Mouse (Mus musculus) layer of hippocampus, adult 2 months (tissue): ENCODE data around the gene Nufip2. TPM values are rescaled to one million over a fixed set of nuclear protein-coding genes. Genes with fewer than 3 reads are reported as not detected.
"Not testable (repeated sequence)": the region's sequence is repeated elsewhere in the genome, so short reads cannot be mapped to it uniquely, and the experiment has no call there.

Experiments
- DNase-seq, 2 experiments: peaks; one replicate each; pipeline ENCODE4 v3.0.0; 2022; ENCODE audit warnings: low spot score in 2 of 2
- H3K27ac ChIP-seq: fragments of 200-600 bp; 2 replicates; pipeline ENCODE4 v1.8.1; 2022
- H3K4me3 ChIP-seq: fragments of 200-600 bp; 2 replicates; pipeline ENCODE4 v1.8.1; 2022; ENCODE audit warnings: mild to moderate bottlenecking
- CTCF ChIP-seq: fragments of 200-600 bp; conservative IDR thresholded peaks from 2 replicates; pipeline ENCODE4 v1.8.1; 2022; ENCODE audit warnings: antibody characterized with exemption, mild to moderate bottlenecking, moderate library complexity
- long read RNA-seq, 2 experiments: library from polyadenylated mRNA; stranded (forward); transcript quantifications; one replicate each; pipeline ENCODE4 v2.0.0; 2021; ENCODE audit warnings: borderline mapping rate in 2 of 2
- total RNA-seq, 2 experiments: library from RNA; stranded (reverse); gene quantifications; 2 replicates each; pipeline ENCODE4 v1.2.3; 2021

Nufip2 gene
- 10 to 100 TPM; 68.4 to 83.7 TPM for total RNA-seq
- long read RNA-seq, experiment 1, full-length matches to known transcripts, result 1 of 8 reads
- long read RNA-seq, experiment 1, partial matches to known transcripts, result 0 of 8 reads
- long read RNA-seq, experiment 1, other reads (novel, unspliced or antisense), result 7 of 8 reads
- long read RNA-seq, experiment 2, partial matches to known transcripts, result 0 of 7 reads
- long read RNA-seq, experiment 2, other reads (novel, unspliced or antisense), result 7 of 7 reads

DNA sequence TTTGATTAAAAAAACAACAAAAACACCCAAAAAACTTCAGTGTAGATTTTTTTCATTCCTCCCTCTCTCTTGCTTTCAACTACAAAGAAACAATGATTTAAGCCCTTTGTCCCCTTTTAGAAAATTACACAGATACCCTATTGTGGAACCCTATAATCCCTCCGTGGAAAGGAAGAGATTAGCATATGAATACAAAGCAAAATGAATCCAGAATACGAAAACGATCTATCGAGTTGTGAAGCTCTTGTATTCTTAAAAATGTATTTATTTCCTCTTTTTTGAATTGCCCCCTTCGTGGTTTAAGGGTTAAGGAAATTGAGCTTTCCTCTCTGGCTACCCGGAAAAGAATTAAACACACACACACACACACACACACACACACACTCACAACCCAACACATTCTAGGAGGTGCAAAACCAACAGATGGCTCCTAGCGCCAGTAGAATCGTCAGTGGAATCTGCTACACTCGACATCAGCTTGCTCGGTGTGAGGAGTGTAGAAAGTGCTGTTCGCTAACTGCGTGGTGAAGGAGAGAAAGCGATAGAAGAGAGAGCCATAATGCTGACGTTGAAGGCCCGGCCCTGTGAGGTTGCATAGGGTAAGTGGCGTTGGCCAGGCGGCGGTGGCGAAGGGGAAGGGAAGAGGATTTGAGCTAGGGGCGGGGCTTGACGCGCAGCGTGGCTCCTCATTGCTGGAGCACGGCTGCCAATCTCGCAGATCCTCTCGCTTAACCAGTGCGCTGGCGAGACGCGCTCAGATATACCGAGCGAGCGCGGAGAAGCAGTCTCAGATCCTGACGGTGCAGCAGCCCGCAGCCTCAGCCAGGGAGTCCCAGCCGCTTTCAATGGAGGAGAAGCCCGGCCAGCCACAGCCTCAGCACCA is at the start of gene Nufip2:
Gene Nufip2, plus strand, starts transcription at position 773 of the 883 bp plus-strand sequence.
- no peak for TF ChIP-seq CTCF
- Histone ChIP-seq H3K27ac (peak within 1 kb of the TSS; percentile 98), H3K4me3 (peak within 1 kb of the TSS; percentile 98)
- peak; percentile 99 for DNase-seq

DNA sequence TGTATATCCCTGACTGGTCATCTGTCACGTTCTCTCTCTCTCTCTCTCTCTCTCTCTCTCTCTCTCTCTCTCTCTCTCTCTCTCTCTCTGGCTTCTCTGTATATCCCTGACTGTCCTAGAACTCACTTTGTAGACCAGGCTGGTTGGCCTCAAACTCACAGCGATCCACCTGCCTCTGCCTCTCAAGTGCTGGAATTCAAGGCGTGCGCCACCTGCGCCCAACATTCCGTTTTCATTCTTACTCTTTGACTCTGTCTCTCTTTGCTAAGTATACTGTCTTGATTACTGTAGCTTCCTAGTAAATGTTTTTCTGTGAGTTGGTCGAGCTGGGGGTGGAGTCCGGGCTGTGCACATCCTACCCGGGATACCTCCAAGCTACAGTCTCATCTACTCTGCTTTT is 44.6 kb upstream of the Nufip2 start:
- Histone ChIP-seq H3K27ac (no peak overlapping the region), H3K4me3 (no peak overlapping the region)
- no peak for TF ChIP-seq CTCF
- DNase-seq, result no peak

DNA sequence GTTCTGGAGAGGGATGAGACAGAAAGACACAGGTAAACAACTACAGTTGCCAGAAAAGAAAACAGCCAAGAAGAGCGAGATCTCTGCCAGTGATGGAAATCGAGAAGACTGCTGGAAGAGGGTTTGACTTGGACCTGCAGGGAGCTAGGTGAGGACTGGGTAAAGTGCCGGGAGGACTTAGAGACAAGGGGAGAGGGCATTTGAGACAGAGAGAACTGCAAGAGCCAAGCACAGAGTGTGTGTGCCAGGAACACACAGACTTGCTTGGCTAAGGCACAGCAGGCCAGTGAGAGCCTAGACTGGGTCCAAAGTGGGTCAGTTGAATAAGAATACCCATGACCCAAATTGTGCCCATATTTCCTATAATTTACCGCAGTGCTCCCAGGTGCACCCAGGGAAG is 40.5 kb upstream of the Nufip2 start:
- Histone ChIP-seq H3K4me3 (no peak overlapping the region), H3K27ac (peak overlapping the region; percentile 28; the same call in 1 of the 2 replicates)
- TF ChIP-seq CTCF, result no peak
- no peak for DNase-seq

DNA sequence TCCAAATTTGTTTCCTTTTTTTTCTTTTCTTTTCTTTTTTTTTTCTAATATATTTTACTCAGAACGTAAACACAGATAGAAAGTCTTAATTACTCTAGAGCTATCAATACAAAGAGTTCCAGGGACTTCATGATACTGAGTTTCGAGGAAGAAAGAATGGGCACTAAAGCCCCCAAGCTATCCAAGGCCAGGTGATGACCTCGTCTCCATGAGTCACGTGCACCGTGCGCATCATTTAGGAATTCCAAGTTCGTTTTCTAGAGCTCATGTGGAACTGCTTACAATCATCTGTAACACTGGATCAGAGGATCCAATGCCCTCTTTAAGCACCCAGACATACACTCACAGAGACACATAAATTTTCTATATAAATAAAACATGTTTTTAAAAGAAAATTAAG is 37.1 kb upstream of the Nufip2 start:
- no peak for TF ChIP-seq CTCF
- Histone ChIP-seq H3K4me3 (no peak overlapping the region), H3K27ac (no peak overlapping the region)
- DNase-seq, result no peak

DNA sequence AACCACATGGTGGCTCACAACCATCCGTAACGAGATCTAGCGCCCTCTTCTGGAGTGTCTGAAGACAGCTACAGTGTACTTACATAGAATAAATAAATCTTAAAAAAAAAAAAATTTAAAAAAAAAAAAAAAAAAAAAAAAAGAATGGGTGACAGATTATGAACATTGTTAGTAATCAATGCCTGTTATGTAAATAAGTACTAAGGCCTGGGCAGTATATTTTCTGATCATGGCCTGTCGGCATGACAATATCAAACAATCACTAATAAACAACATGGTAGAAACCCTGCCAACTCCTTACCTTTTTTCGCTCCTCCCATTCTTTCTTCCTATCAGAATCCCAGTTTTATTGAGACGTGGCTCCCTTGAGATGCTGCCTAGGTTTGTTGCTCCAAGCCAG is 33.5 kb upstream of the Nufip2 start:
- DNase-seq, result no peak
- no peak overlapping the region for H3K27ac ChIP-seq
- no peak overlapping the region for H3K4me3 ChIP-seq
- TF ChIP-seq CTCF, result no peak

DNA sequence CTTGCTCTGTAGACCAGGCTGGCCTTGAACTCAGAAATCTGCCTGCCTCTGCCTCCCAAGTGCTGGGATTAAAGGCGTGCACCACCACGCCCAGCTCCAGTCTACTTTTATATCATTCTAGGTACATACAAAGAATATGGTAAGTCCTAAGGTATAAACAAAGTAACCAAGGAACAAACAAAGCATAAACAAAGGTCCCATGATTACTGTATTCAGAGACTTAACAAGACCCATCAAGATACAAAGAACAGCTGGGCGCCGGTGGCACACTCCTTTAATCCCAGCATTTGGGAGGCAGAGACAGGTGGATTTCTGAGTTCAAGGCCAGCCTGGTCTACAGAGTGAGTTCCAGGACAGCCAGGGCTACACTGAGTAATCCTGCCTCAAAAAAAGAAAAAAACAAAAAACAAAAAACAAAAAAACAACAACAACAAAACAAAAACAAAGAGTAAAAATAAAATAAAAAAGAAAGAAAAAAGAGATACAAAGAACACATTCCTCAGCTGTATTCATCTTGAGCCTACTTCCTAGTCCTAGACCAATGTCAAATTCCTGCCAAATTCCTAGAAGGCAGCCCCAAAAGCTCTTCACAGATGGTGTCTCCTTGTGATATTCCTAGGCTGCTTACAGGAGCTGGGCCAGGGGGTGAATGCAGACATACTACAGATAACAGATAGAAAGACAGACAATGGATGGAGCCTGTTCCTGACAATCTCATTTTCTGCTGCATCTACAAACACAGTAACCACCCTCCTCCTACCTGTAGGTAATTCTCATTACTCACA is 32.4 kb upstream of the Nufip2 start:
- not testable (repeated sequence) for H3K4me3 ChIP-seq, H3K27ac ChIP-seq, DNase-seq

DNA sequence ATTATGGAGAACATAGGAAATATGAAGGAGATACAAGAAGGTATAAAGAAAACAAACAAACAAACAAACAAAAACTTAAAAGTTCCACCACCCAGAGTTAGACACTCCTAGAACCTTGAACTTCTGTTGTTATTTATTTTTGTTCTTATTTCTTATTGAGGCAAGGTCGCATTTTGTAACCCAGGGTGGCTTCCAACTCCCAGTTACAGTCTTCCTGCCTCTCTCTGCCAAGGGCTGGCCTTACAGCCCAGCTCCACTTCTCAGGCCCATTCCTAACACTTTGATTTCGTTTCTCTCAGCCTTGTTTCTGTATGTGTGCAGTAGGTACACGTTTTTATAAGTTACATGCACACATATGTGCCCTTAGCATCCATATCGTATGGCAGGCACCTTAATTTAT is 26.0 kb upstream of the Nufip2 start:
- no peak for TF ChIP-seq CTCF
- no peak overlapping the region for H3K4me3 ChIP-seq
- DNase-seq, result no peak
- H3K27ac ChIP-seq, result no peak overlapping the region

DNA sequence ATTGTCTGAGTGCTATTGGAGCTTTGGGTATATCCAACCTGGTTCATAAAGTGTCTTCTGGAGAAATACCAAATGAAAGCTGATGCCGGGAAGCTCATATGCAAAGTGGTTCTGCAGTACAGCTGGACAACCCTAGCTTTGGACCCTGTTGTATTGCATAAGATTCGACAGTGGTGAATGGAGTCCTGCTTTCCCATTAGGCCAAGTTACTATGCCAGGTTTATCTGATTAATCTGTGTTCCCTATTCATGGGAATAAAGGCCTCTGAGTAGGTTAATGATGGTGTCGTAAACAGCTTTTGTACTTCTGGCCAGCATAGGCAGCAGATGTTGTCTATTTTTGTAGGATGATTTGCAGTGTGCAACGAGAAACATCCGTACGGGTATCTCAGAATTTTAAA is 22.3 kb upstream of the Nufip2 start:
- H3K4me3 ChIP-seq, result no peak overlapping the region
- no peak for DNase-seq
- no peak for TF ChIP-seq CTCF
- no peak overlapping the region for H3K27ac ChIP-seq

DNA sequence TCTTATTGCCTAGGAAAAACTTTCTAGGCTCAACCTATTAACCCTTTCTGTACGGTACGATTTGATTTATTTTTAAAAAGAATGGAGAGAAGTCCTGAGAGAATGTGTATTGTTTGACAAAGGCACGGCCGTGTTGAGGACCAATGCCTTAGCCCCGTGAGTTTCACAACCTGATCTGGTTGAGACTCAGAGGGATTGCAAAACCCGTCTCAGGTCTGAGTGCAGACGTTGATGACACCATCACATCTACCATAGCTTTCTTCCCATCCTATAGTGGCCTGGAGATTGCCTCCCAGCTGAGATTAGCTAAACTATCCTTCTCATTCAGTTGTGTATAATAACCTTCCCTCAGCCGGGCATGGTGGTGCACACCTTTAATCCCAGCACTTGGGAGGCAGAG is 21.9 kb upstream of the Nufip2 start:
- no peak for DNase-seq
- no peak for TF ChIP-seq CTCF
- Histone ChIP-seq H3K27ac (no peak overlapping the region), H3K4me3 (no peak overlapping the region)

DNA sequence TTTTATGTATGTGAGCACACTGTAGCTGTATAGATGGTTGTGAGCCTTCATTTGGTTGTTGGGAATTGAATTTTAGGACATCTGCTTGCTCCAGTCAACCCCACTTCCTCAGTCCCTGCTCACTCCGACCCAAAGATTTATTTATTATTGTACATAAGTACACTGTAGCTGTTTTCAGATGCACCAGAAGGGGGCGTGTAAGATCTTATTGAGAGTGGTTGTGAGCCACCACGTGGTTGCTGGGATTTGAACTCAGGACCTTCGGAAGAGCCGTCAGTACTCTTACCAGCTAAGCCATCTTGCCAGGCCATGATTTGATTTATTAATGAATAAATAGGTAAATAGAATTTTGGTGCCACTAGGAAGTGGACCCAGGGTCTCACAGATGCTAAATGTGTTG is 20.6 kb upstream of the Nufip2 start:
- H3K27ac ChIP-seq, DNase-seq, H3K4me3 ChIP-seq: not testable (repeated sequence)

DNA sequence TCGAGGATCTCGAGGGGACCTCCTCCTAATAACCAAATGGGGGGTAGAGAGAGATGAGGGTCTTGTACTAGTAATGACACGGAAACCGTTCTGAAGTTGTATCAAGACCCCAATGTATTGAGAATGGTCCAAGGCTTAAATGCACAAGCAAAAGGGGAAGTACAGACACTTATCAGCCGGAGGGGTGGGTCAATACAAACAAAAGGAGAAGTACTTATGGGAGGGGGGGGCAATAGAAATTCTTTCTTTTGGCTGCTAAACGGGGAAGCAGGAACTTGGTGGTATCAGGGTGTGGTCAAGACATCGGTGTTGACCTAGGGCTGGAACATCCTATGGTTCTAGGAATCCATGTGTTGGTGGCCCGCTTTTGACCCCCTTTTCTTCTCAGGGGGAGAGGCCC is 19.2 kb upstream of the Nufip2 start:
- H3K4me3 ChIP-seq, H3K27ac ChIP-seq, DNase-seq: not testable (repeated sequence)

DNA sequence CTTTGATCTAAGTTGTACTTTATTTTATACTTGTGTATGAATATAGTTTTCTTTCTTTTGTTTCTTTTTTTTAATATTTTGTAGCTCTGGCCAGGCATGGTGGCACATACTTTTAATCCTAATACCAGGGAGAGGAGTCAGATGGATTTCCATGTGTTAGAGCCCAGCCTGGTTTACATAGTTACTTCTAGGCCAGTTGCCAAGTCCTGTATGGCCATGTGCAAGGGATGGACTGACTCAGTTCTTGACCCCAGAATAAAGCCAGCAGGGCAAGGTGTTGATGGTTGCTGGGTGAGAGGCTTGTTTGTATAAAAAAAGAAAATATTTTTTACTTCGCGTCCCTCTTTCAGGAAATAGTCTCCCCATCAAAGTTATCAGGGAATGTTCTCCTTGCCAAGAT is 13.2 kb upstream of the Nufip2 start:
- Histone ChIP-seq H3K27ac (no peak overlapping the region), H3K4me3 (no peak overlapping the region)
- DNase-seq, result no peak
- TF ChIP-seq CTCF, result no peak

DNA sequence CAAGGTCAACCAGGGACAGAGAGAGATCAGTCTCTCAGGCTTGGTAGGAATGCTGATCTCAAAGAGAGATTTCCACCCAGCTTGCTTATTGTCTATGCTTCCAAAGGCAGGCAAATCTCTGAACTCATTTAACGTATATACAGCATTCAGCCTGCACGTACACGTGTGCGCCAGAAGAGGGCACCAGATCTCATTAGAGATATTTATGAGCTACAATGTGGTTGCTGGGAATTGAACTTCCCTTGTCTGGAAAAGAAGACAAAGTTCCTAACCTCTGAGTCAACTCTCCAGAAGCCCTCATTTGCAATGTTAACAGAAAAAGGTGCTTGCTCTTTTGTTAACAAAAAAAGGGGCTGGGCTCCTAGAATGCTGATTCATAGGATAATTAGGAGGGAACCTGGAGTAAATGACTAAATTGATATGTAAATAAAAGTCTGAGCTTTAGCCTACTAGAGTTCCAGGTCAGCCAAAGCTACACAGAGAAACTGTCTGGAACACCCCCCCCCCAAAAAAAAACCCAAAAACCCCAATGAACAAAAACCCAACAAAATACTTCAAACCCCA is 12.4 kb upstream of the Nufip2 start:
- H3K4me3 ChIP-seq, result no peak overlapping the region
- H3K27ac ChIP-seq, result no peak overlapping the region
- DNase-seq, result no peak
- peak; percentile 45 for TF ChIP-seq CTCF
